Mouse (Mus musculus) brain, embryonic 18.5 days (tissue): ENCODE data around the gene 1500011B03Rik.
"Not testable (repeated sequence)": the region's sequence is repeated elsewhere in the genome, so short reads cannot be mapped to it uniquely, and the experiment has no call there.

Source experiments
- DNase-seq: peaks from one replicate; pipeline ENCODE4 v3.0.0-alpha.2; 2012; ENCODE audit warnings: low read depth, low spot score

The 1500011B03Rik gene

DNA sequence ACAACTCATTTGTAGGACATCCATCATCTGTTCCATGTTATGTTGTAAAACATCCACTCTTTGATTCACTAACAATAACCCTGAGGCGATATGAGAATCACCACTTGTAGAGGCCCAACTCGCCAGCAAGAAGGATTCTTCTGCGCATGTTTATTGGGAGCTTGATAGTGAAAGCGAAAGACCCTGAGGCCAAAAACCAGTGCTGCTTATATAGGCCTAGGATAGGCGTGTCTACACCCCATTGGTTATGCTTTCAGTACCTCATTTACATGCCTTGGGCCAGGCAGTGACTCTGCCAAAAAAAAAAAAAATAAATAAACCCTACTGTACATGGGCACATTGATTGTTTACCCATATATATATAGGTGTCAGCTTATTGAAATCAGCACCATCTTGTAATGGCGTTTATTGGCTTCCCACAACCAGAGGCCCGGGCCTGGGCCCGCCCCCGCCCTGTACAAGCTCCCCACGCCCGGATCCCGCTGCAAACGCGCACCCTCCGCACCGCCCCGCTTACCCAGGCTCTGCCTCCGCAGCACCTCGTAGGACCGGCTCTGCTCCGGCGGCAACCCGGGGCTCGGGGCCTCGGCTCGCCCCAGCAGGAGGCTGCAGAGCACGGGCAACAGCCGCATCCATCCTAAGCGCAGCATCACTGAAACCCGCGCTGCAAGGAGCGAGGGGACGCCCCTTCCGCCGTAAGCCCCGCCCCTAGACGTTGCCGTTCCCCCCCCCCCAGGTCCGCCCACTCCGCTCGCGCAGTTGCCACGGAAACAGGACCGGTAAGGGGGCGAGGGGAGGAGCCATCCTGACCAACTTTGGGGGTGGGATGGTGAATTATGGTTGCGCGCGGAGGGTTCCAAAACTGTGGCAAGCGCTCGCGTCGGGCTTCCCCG lies at the start of gene 1500011B03Rik:
Gene 1500011B03Rik, minus strand, starts transcription at position 673 of the 893 bp plus-strand sequence.
- peak; percentile 78 for DNase-seq

GRCm38 (mm10) chr5:114865279-114865678 lies 42.0 kb upstream of the 1500011B03Rik start:
- no peak for DNase-seq

DNA sequence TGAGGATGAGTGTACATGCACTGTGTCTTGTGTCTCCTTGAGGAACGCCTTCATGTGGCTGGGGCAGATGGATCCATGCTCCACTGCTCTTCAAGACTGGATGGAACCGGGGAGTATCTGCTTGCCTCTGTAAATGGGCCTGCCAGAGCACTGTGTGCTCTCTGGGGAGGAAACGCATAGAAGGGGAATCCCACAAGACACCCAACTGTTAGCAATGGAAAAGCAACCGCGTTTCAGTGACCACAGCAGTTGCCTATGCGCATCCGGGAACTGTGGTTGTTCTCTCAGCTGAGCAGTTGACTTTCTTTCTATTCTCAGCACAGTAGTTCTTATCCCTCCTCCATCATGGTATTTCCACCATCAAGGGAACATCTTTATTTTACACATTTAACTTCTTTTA lies 41.5 kb upstream of the 1500011B03Rik start:
- DNase-seq: no peak

GRCm38 (mm10) chr5:114861730-114862129 lies 38.5 kb upstream of the 1500011B03Rik start:
- no peak for DNase-seq

GRCm38 (mm10) chr5:114859253-114859652 lies 36.0 kb upstream of the 1500011B03Rik start:
- DNase-seq: peak; percentile 64

- no peak for DNase-seq
Measured at GRCm38 (mm10) chr5:114858582-114858981, 35.3 kb upstream of the 1500011B03Rik start, which contains the start of gene Gm9936. Gm9936 (minus strand) TSS chr5:114858682.

GRCm38 (mm10) chr5:114853364-114853763 lies 30.1 kb upstream of the 1500011B03Rik start, which contains the start of gene 4930519G04Rik:
4930519G04Rik (plus strand) TSS chr5:114853664.
- not testable (repeated sequence) for DNase-seq

DNA sequence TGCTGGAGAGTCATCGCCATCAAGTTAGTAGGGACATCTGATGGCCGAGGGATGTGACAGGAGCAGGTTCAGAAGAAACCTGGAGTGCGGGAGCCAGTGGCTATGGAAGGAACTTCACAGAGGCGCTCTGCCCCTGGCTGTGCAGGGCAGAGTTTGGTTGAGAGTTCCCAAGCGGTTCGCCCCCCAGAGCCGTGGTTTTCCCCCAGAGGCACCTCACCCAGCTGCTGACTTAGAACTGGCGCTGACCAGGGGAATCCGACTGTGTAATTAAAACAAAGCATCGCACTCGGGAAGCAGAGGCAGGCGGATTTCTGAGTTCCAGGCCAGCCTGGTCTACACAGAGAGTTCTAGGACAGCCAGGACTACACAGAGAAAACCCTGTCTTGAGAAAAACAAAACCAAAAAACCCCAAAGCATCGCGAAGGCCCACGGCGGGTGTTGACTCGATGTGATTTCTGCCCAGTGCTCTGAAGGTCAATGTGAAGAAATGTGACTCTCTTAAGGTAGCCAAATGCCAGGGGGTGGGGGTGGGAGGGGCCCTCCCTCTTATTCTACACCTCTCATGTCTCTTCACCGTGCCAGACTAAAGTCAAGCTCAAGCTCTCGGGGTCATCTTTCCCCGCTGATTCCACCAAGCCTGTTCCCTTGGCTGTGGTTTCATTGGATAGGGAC lies 28.4 kb upstream of the 1500011B03Rik start:
- no peak for DNase-seq

GRCm38 (mm10) chr5:114844371-114844770 lies 21.1 kb upstream of the 1500011B03Rik start:
- not testable (repeated sequence) for DNase-seq

DNA sequence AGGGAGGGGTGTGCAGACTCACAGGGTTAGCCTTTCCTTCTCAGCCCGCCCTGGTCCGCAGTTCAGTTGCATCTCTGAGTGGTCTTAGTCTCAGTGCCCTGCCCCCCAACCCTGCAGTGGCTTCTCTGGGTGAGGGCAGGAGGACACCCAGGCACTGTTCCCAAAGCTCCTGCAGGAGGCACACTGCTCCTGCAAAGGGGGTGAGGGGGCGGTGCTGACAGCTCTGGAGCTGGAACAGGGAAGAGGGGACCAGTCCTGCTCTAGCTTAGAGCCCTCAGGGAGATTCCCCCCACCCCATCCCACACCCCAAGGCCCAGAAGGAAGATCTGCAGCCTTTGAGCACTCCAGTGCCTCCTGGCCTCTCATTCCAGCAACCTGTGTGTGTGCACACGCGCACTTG lies 19.4 kb upstream of the 1500011B03Rik start:
- DNase-seq: no peak

- not testable (repeated sequence) for DNase-seq
Measured at GRCm38 (mm10) chr5:114842155-114842554, 18.9 kb upstream of the 1500011B03Rik start.

DNA sequence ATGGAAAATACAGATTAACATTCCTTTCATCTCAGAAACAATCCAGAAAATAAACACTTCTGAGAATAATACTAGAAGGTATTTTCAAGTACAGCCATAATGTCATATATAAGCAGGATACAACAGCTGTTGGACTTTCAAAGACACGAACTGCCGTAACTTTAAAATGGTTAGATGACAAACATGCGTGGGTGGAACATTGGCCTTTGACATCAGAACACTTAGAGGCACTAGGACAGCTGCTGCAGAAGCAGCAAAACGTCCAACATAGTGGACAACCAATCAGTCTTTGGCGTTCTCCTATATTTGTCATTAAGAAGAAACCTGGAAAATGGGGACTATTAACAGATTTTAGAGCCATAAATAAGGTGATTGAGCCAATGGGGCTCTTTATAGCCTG lies 17.2 kb upstream of the 1500011B03Rik start:
- not testable (repeated sequence) for DNase-seq

GRCm38 (mm10) chr5:114836886-114837285 lies 13.6 kb upstream of the 1500011B03Rik start:
- no peak for DNase-seq

DNA sequence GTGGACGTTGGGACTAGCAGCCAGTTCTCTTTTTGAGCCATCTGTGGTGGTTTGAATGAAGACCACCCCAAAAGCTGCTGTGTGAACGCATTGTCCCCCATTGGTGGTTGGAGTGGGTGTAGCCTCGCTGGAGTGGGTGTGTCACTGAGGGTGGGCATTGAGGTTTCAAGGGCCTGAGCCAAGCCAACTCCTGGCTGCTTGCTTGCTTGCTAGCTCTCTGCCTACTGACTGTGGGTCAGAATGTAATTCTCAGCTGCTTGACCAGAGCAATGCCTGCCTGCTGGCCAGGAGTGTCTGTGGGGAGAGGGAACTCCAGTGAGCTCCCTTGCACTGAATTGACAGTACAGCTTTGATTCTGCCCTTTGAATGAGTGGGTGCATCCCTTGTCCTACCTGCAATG lies 6.5 kb upstream of the 1500011B03Rik start:
- no peak for DNase-seq

DNA sequence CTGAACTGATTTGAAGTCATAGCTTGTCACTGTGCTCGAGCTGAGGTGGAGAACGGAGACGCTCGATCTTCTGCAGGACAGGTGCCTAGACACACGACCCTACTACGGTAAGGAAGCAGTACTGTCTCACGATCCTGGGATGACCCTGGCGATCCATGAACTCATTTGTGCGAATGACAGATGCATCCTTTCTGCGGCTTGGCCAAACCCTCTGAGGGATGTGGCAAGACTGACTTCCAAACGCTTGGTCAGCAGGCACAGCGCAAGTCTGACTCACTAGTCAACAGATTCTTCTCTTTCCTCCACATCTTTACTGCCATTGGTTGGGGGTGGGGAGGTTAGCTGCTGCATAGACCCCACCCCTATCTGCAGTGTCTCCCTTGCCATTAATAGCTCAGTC lies 4.2 kb upstream of the 1500011B03Rik start:
- DNase-seq: no peak

DNA sequence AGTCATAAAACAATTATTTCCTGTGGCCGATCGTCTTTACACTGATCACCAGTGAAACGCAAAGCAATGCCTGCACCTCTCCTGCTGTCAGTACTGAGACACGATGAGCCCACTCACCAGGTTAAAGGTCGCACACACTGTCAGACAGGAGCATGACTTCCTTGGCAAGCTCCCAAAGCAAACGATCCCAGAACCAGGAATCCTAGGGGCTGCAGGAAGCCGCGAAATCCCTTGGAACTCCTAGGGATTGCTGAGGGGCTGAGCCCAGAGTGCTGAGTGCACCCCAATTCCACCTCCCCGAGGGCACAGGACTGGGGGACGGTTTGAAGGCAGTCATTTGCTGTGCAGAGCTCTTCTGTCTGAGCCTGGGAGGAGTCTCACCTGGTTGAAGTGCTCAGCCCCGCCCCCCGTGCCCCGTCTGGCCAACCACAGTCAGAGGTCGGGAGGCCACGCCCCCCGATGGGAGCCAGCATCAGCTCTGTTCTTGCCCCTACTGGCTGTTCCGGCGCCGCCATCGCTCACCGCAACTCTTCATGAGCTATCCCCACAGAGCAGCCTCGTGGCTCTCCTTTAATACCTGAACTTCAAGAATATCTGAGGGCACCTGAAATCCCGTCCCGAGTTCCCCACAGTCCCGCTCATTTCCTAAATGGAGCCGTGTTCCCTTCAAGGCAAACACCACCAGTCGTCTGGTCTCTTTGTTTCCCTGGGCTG lies 2.9 kb upstream of the 1500011B03Rik start:
- peak; percentile 66 for DNase-seq

DNA sequence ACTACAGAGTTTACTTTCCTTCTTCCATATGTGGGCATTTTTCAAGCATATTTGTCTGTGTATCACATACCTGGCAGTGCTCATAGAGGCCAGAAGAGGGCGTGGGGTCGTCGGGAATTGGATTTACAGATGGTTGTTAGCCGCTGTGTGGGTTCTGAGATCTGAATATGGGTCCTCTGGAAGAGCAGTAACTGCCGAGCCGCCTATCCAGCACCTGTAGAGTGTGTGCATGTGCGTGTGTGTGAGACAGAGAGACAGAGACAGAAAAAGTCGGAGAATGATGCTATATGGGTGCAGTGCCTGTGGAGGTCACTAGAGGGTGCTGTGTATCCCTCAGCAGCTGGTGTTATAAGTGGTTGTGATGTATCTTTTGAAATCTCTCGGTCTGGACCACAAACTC lies 929 bp upstream of the 1500011B03Rik start:
- DNase-seq: no peak

DNA sequence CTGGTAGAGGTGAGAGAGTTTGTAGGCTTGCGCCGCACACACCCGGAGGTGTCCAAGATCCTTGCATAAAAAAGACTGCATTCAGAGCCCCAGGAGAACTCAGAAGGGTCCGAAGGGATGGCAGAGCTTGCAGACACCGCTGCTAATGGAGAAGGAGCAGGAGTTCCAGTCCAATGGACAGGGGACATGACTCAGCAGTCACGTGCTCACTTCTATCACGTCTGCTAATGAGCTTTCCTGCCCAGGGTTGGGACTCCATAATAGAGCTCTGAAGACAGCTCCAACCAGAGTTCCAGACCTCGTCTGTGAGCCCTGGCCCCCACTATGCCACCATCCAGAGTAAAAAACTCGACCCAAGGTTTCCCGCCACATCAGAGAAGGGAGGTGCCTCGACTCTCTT lies 5.1 kb downstream of the 1500011B03Rik start:
- DNase-seq: no peak

- DNase-seq: no peak
Measured at GRCm38 (mm10) chr5:114816599-114816998, 6.7 kb downstream of the 1500011B03Rik start.

DNA sequence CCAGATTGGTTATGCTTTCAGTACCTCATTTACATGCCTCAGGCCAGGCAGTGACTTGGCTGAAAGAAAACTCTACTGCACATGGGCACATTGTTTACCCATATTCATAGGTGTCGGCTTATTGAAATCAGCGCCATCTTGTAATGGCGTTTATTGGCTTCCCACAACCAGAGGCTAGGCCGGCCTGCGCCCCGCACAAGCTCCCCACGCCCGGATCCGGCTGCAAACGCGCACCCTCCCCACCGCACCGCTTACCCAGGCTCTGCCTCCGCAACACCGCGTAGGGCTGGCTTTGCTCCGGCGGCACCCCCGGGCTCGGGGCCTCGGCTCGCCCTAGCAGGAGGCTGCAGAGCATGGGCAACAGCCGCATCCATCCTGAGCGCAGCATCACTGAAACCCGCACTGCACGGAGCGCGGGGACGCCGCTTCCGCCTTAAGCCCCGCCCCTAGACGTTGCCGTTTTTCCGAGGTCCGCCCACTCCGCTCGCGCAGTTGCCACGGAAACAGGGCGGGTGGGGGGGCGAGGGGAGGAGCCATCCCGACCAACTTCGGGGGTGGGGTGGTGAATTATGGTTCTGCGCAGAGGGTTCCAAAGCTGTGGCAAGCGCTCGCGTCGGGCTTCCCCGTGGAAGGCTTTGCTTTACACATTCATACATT lies 9.6 kb downstream of the 1500011B03Rik start:
- DNase-seq: peak; percentile 85

DNA sequence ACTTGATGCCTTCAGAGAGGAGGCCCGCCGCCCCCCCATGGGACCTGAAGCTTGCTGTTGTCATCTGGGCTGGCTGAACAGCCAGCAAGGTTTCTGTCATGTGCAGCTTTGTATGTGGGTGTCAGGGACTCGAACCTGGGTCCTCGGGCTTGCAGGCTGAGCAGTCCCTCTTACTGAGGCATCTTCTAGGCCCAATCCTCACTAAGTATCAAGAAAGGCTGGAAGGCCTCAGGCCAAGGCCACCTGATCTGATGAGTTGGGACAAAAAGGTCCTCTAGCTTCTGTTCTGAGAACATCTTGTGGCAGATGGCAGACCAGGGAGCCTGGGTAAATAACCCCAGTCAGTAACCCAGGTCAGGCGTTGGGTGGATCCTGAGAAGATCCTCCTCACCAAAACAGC lies 13.4 kb downstream of the 1500011B03Rik start:
- no peak for DNase-seq
